Mouse (Mus musculus) liver, embryonic 15.5 days (tissue): Measurements from ENCODE around the gene Gng7. TPM values are rescaled to one million over a fixed set of nuclear protein-coding genes. Genes with fewer than 3 reads are reported as not detected.

ENCODE experiments used
- ATAC-seq: fragments of 200-750 bp; cut with Nextera tagmentation; 2 replicates; pipeline ENCODE4 v1.8.0; 2017; ENCODE audit warnings: moderate number of reproducible peaks, mild to moderate bottlenecking, moderate library complexity; ENCODE audit not compliant: insufficient read depth
- H3K27ac ChIP-seq: fragments of 300-500 bp; sonication (generic); replicated peaks from 2 replicates; pipeline ENCODE4 v1.5.1; 2015; ENCODE audit warnings: mild to moderate bottlenecking, inconsistent platforms
- H3K27me3 ChIP-seq: fragments of 300-500 bp; sonication (generic); 2 replicates; pipeline ENCODE4 v1.6.1; 2015; ENCODE audit warnings: mild to moderate bottlenecking, inconsistent platforms
- H3K36me3 ChIP-seq: fragments of 300-500 bp; sonication (generic); replicated peaks from 2 replicates; pipeline ENCODE4 v1.6.1; 2015; ENCODE audit warnings: moderate library complexity, mild to moderate bottlenecking, inconsistent platforms
- H3K4me1 ChIP-seq: fragments of 300-500 bp; sonication (generic); replicated peaks from 2 replicates; pipeline ENCODE4 v1.6.1; 2015; ENCODE audit warnings: inconsistent platforms
- H3K4me2 ChIP-seq: fragments of 300-500 bp; sonication (generic); 2 replicates; pipeline ENCODE4 v1.6.1; 2015; ENCODE audit warnings: moderate library complexity, mild to moderate bottlenecking, inconsistent platforms
- H3K4me3 ChIP-seq: fragments of 300-500 bp; sonication (generic); replicated peaks from 2 replicates; pipeline ENCODE4 v1.5.1; 2015; ENCODE audit warnings: mild to moderate bottlenecking, inconsistent platforms
- H3K9ac ChIP-seq: fragments of 300-500 bp; sonication (generic); 2 replicates; pipeline ENCODE4 v1.6.1; 2015; ENCODE audit warnings: moderate library complexity, mild to moderate bottlenecking, inconsistent platforms
- H3K9me3 ChIP-seq: fragments of 300-500 bp; sonication (generic); replicated peaks from 2 replicates; pipeline ENCODE4 v1.6.1; 2016; ENCODE audit warnings: inconsistent platforms
- WGBS: fragments of 180-500 bp; shearing (Covaris S2); methylation state at CpG from one replicate; pipeline ENCODE4 v1.1.7; 2015; ENCODE audit warnings: mixed read lengths; ENCODE audit not compliant: insufficient replicate concordance; 5-methylcytosine and 5-hydroxymethylcytosine counted together
- polyA plus RNA-seq: library from polyadenylated mRNA; unstranded; fragments of >200 nt; fragmentation: Nextera tagmentation; extraction: Ambion mirVana; gene quantifications from 2 replicates; pipeline ENCODE4 v1.2.1, GENCODE M21; 2015

Gene Gng7
- polyA plus RNA-seq, 1 experiment from 2014 or later: 0.41 TPM

DNA sequence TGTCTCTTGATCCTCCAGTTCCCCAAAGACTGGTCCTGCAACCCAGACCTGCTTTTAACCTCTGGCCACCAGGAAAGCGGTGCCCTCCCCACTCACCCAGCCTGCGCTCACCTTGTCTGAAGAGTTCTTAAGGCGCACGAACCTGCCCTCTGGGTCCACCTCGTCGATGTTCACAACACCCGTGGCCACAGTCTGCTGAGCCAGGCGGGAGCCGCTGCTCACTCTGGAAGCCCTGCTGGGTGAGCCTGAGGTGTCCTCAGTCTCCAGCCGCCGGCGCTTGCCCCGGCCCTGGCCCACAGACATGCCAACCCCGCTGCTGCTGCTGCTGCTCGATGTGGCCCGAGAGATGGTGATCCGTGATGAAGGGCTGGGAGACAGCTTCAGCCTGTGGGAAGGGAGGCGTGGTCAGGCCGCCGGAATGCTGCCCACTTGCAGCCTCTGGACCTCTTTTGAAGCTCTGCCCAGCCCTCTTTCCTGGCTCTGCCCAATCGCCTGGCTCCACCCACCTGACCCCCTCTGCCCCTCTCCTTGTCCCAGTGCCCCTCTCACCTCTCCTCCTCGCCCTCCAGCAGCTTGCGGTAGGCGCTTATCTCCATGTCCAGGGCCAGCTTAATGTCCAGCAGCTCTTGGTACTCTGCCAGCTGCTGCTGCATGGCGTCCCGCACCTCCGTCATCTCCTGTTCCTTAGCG, 110.6 kb downstream of the Gng7 start:
- no peak for ATAC-seq
- Histone ChIP-seq H3K9ac (no peak overlapping the region), H3K4me1 (peaks cover 16% of the 10 kb centered on the region), H3K27me3 (no peaks in the 10 kb centered on the region), H3K4me2 (no peak overlapping the region), H3K36me3 (peaks cover 51% of the 10 kb centered on the region), H3K9me3 (no peaks in the 10 kb centered on the region), H3K4me3 (no peak overlapping the region), H3K27ac (no peak overlapping the region)
- 81% methylated on average over 28 of the region's 28 CpGs for WGBS

DNA sequence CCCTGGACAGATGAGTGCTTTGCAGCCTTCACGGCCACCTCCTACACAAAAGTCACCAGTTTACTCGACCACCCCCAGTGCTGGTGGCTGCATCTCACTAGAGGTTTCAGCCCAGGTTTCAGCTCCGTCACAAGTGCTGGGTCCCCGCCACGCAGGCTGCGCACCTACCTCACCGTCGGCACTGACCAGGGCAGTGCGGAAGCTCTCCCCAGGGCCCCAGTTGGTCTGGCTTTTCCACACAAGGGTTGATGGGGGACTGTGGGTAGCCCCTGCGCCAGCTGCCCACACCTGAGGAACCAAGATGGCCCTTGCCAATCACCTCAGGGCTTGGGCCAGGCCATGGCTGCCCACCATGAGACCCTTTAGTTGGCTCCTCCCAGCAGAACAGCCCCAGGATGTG, 111.5 kb downstream of the Gng7 start:
- Histone ChIP-seq H3K27ac (no peak overlapping the region), H3K4me3 (no peak overlapping the region), H3K9ac (no peak overlapping the region), H3K9me3 (no peaks in the 10 kb centered on the region), H3K36me3 (peaks cover 52% of the 10 kb centered on the region), H3K4me2 (no peak overlapping the region), H3K4me1 (peaks cover 23% of the 10 kb centered on the region), H3K27me3 (no peaks in the 10 kb centered on the region)
- no peak for ATAC-seq
- 78% methylated on average over 10 of the region's 10 CpGs for WGBS

DNA sequence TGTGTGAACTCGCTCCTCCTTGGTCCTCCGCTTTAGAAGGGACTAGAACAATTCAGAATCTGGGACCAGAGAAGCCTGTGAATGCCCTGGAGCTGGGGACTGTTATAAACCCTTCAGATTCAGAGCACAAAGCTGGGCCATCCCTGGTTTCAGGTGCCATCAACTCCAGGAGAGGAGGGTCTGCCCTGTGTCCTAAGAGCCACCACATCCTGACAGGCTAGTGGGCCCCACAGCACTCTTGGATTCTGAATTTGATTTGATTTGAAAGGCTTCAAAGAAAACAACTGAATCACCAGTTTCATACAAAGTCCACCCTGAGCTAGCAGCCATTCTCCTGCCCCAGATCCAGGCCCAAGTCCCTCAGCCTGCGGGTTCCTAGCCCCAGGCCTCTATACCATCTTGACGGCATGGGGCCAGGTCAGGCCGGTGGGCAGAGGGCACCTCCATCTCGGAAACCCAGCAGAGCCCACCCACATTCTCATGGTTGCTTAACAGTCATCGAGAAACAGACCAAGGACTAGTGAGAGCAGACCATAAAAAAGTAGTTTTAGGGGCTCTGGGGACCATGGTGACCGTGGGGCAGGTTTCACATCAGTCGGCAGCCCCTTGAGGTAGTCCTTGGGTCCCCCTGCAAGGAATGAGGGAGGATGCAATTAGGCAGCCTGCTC, 112.3 kb downstream of the Gng7 start:
- Histone ChIP-seq H3K4me1 (peaks cover 23% of the 10 kb centered on the region), H3K9ac (no peak overlapping the region), H3K27ac (no peak overlapping the region), H3K27me3 (no peaks in the 10 kb centered on the region), H3K36me3 (peaks cover 54% of the 10 kb centered on the region), H3K4me2 (no peak overlapping the region), H3K9me3 (no peaks in the 10 kb centered on the region), H3K4me3 (no peak overlapping the region)
- no peak for ATAC-seq
- 84% methylated on average over 9 of the region's 9 CpGs for WGBS

GRCm38 (mm10) chr10:80901409-80902272, 113.1 kb downstream of the Gng7 start:
- peaks cover 50% of the 10 kb centered on the region for H3K36me3 ChIP-seq
- 0 out of 2 replicates have a peak overlapping the region, but pooled peaks have one; percentile 6 for H3K9ac ChIP-seq
- ATAC-seq: no peak

GRCm38 (mm10) chr10:80900318-80901247, 114.2 kb downstream of the Gng7 start, which contains the start of gene Timm13:
Gene Timm13 (minus strand): TSS chr10:80900969.
- peaks cover 23% of the 10 kb centered on the region for H3K4me1 ChIP-seq
- under 1% methylated on average over 72 of the region's 72 CpGs for WGBS
- H3K9me3 ChIP-seq: no peaks in the 10 kb centered on the region
- H3K27ac ChIP-seq: peak within 1 kb of the TSS; percentile 88
- peak within 1 kb of the TSS; percentile 85 for H3K9ac ChIP-seq
- H3K36me3 ChIP-seq: peaks cover 48% of the 10 kb centered on the region
- peak within 1 kb of the TSS; percentile 99 for H3K4me3 ChIP-seq
- H3K4me2 ChIP-seq: peak within 1 kb of the TSS; percentile 98
- peak; percentile 92 for ATAC-seq
- H3K27me3 ChIP-seq: no peaks in the 10 kb centered on the region

More at GRCm38 (mm10) chr10:80901409-80902272, 113.1 kb downstream of the Gng7 start:
- H3K9me3 ChIP-seq: no peaks in the 10 kb centered on the region
- 86% methylated on average over 19 of the region's 19 CpGs for WGBS
- H3K27me3 ChIP-seq: no peaks in the 10 kb centered on the region
- peak overlapping the region; percentile 99 for H3K4me3 ChIP-seq
- peak overlapping the region; percentile 98 for H3K4me2 ChIP-seq
- H3K4me1 ChIP-seq: peaks cover 23% of the 10 kb centered on the region
- peak overlapping the region; percentile 88 for H3K27ac ChIP-seq

DNA sequence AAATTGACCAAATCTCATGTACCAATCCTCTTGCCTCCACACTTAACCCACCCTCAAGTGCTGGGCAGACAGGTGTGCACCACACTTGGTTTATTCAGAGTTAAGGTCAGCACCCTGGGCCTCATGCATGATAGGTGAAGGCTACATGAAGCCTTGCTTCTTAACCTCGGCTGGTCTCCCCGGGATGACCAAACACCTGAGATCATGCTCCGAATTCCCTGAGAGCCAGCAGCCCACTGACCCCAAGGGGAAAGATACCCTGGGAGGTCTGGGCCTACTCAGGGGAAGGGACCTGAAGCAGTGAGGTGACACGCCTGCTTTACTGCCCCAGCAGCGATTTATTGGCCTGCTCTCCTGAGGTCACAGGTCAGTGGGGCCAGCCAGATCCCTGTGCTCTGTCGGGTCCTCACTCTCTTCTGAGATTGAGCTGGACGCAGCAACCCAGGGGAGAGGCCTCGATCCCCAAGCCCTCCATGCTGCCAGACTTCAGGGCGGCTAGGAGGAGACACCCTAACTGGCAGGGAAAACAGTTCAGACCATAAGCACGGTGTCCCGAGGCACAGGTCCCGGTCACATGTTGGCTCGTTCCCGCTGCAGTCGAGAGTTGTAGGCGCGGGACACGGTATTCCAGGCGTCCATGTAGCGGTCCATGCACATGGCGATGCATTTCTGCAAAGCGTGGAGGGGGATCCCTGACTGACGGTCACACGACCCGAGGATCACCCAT, 115.0 kb downstream of the Gng7 start:
- Histone ChIP-seq H3K9ac (peak overlapping the region; percentile 85), H3K36me3 (peaks cover 40% of the 10 kb centered on the region), H3K9me3 (no peaks in the 10 kb centered on the region), H3K27me3 (no peaks in the 10 kb centered on the region), H3K4me2 (peak overlapping the region; percentile 98), H3K4me3 (peak overlapping the region; percentile 99), H3K27ac (peak overlapping the region; percentile 88), H3K4me1 (peaks cover 23% of the 10 kb centered on the region)
- WGBS: 14% methylated on average over 25 of the region's 25 CpGs
- no peak for ATAC-seq

DNA sequence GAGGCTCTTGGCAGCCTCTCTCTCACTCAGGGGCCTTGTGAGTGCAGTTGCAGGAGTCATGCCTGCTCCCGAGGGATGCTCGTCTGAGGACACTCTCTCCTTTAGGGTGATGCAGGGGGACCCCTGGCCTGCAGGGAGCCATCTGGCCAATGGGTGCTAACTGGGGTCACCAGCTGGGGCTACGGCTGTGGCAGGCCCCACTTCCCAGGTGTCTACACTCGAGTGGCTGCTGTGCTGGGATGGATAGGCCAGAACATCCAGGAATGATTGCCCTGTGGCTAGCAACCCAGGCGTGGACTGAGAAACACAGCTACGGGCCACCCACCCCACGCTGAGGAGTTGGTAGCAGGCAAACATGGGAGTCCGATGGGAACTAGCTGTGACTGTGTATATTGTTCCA, 115.7 kb downstream of the Gng7 start:
- Histone ChIP-seq H3K27me3 (no peaks in the 10 kb centered on the region), H3K4me1 (peaks cover 23% of the 10 kb centered on the region), H3K9ac (no peak overlapping the region; the same call in 1 of the 2 replicates), H3K27ac (no peak overlapping the region), H3K4me2 (peak overlapping the region; percentile 98), H3K9me3 (no peaks in the 10 kb centered on the region), H3K4me3 (peak overlapping the region; percentile 99; the same call in 1 of the 2 replicates), H3K36me3 (peaks cover 33% of the 10 kb centered on the region)
- 77% methylated on average over 8 of the region's 8 CpGs for WGBS
- no peak for ATAC-seq

Other genes with a start within 250 kb of the Gng7 start
- gene Sf3a2, start 216.7 kb downstream of the Gng7 start, polyA plus RNA-seq: 31.3 and 32.8 TPM in 2 replicates
- gene Plekhj1, start 216.3 kb downstream of the Gng7 start, polyA plus RNA-seq: 73.6 and 83.0 TPM in 2 replicates
- gene Amh, start 209.7 kb downstream of the Gng7 start, polyA plus RNA-seq: 0.10 and 0.12 TPM in 2 replicates
- 0.97 and 1.3 TPM in 2 replicates for gene Jsrp1, start 201.4 kb downstream of the Gng7 start, polyA plus RNA-seq
- gene Oaz1, start 188.3 kb downstream of the Gng7 start, polyA plus RNA-seq: 1,470 and 1,719 TPM in 2 replicates
- not detected in 2 replicates for gene Lingo3, start 170.9 kb downstream of the Gng7 start, polyA plus RNA-seq
- gene Lsm7, start 159.7 kb downstream of the Gng7 start, polyA plus RNA-seq: 115 TPM in 2 replicates
- gene Sppl2b, start 159.7 kb downstream of the Gng7 start, polyA plus RNA-seq: 63.9 and 69.6 TPM in 2 replicates
- 0.05 TPM in 1 of 2 replicates, not detected in the other for gene Tmprss9, start 143.1 kb downstream of the Gng7 start, polyA plus RNA-seq
- gene Timm13, start 114.0 kb downstream of the Gng7 start, polyA plus RNA-seq: 163 and 165 TPM in 2 replicates
- gene Lmnb2, start 96.7 kb downstream of the Gng7 start, polyA plus RNA-seq: 11.0 and 12.4 TPM in 2 replicates
- 3.8 and 4.0 TPM in 2 replicates for gene Gadd45b, start 84.9 kb downstream of the Gng7 start, polyA plus RNA-seq
- 0.07 TPM in 1 of 2 replicates, not detected in the other for gene Diras1, start 10.7 kb upstream of the Gng7 start, polyA plus RNA-seq
- gene Slc39a3, start 22.5 kb upstream of the Gng7 start, polyA plus RNA-seq: 5.6 and 6.5 TPM in 2 replicates
- 57.0 and 62.9 TPM in 2 replicates for gene Sgta, start 45.2 kb upstream of the Gng7 start, polyA plus RNA-seq
- 19.4 and 21.1 TPM in 2 replicates for gene Thop1, start 55.1 kb upstream of the Gng7 start, polyA plus RNA-seq
- gene Creb3l3, start 83.9 kb upstream of the Gng7 start, polyA plus RNA-seq: 32.9 and 36.3 TPM in 2 replicates
- gene Map2k2, start 91.0 kb upstream of the Gng7 start, polyA plus RNA-seq: 111 and 117 TPM in 2 replicates
- gene Zbtb7a, start 120.3 kb upstream of the Gng7 start, polyA plus RNA-seq: 47.6 and 56.9 TPM in 2 replicates
- gene Pias4, start 153.0 kb upstream of the Gng7 start, polyA plus RNA-seq: 26.0 and 32.6 TPM in 2 replicates
- gene Eef2, start 161.7 kb upstream of the Gng7 start, polyA plus RNA-seq: 270 and 306 TPM in 2 replicates
- gene Dapk3, start 168.1 kb upstream of the Gng7 start, polyA plus RNA-seq: 16.6 and 17.8 TPM in 2 replicates
- 0.07 TPM in 1 of 2 replicates, not detected in the other for gene 4930442H23Rik, start 168.9 kb upstream of the Gng7 start, polyA plus RNA-seq
- gene Nmrk2, start 187.1 kb upstream of the Gng7 start, polyA plus RNA-seq: 0.09 TPM in 1 of 2 replicates, not detected in the other
- gene Atcay, start 215.9 kb upstream of the Gng7 start, polyA plus RNA-seq: not detected in 2 replicates
- gene Zfr2, start 218.2 kb upstream of the Gng7 start, polyA plus RNA-seq: 0.31 TPM in 2 replicates
- gene Matk, start 238.0 kb upstream of the Gng7 start, polyA plus RNA-seq: 1.9 and 2.1 TPM in 2 replicates